Mouse (Mus musculus): Measurements from ENCODE around the gene Hgd.

Gene Hgd

DNA sequence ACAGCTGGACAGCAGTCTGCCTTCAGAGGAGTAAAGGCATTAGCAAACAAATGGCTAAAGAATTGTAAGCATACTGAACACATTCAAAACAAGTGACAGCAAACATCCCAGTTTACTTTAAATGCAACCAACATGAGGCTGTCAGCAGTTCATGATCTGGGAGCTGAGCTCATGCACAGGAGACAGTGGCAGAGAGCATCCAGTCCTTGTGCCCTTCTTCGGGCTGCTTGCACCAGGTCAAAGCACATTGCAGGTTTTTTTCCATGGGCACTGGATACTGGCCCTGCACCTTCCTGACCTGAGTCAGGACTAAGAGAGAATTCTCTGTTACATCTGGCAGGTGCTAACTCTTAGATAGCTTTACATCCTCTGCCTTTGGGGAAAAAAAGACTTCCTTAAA is 362 bp upstream of the Hgd start:
- DNase-seq (ENCODE audit: low read depth in 2 of 2, low spot score in 2 of 2), result no peak

DNA sequence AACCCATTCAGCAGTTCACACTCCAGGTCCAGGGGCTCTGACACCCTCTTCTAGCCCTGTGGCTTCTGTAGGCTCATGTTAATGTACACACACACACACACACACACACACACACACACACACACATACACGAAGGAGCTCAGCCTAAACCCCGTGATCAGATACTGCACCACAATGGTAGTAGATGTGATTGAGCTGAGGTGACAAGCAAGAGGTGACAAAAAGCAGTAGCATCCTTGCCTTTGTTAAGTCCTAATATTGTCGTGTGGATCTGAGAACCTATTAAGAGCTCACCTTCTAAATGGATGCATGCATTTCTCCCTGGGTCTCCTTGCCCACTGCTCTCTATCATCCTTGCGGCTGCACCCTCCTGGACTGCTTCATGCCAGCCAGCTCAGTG is 698 bp downstream of the Hgd start:
- DNase-seq (ENCODE audit: low read depth in 2 of 2, low spot score in 2 of 2), result no peak

DNA sequence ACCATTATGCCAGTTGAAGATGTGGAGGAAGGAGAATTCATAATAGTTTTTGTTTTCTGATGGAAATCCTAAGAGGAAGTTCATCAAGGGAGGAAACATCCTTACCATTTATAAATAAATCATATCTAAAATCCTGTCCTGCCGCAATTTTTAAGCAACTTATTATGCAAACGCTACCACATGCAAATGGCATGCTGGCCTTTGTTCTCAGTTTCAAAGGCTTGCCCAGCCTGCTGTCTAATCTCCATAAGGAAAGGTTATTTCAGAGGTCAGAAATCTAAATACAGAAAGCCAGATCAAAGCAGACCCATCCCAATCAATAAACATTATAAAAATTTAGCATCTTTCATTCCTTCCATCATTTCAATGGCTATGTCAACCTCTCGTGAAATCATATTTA is 1.9 kb downstream of the Hgd start:
- DNase-seq (ENCODE audit: low read depth in 2 of 2, low spot score in 2 of 2), result no peak

DNA sequence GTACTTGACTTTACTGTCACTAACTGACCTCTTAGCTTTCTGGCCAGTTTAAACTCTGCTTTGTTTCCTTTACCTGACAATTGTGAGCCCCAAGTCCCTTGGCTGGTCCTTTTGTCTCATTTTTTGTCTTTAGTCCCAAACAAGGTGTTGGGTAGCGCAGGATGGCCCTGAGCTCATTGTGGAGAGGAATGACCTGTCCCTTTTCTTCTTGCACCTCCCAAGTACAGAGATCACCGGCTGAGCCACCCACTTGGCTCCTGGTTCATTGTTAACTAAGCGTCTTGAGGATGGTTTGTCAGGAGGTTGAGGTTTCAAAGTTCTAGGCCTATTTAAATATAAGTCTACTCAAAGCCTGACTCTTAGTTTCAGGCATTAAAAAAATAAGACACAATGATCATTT is 3.4 kb downstream of the Hgd start:
- DNase-seq (ENCODE audit: low read depth in 2 of 2, low spot score in 2 of 2), result no peak

DNA sequence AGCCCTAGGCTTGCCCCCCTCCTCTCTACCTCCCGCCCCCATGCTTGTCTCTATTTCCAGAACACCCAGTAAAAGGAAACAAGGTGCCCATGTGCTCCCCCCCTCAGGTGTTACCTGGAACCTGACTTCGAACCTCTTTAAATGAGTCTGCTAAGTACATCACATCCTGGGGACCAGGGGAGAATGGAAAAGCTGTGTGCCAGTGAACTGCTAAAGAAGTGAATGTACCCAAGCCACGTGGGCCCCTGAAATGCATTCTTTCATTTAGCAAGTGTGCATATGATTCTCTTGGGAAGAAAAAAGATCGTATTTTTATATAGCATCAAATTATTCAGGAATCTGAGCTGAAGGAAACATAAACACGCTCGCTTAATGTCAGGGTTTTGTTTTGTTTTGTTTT is 3.8 kb downstream of the Hgd start:
- no peak for DNase-seq (ENCODE audit: low read depth in 2 of 2, low spot score in 2 of 2)

DNA sequence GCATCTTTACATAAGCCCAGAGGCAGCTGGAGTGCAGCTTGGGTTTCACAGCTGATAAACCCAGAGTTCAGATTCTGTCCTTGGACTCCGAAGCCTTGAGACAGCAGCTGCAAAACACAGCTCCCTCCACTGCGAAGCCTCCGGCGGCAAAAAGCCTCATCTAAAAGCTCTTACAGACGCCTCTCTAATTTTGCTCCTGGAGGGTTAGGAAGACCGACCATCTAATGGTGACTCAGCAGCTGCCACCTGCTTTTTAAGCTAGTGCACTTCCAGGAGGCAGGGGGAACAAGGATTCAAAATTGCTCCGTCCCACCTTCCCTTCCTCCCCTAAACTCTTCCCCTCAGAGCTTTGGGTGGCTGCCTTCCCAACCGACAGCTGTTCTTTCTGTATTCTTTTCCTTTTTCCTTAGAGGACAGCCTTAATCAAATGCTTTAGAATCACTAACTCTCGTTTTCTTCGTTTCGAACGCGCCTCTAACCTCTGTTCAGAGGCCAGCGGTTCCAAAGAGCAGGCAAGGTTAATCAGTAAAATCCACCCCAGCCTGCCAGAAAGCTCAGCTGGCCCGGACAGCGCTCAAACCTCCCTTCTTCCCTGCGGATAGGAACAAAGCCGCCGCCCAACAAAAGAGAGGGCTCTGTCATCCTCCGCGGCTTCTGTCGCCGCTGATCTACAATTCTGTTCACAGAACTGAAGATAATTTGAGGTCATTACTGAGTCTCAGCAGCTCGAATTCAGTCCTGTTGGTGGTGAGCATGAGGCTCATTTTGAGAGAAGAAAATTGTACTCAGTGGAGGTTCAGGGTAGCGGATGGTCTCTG is 4.5 kb downstream of the Hgd start:
- DNase-seq (ENCODE audit: low read depth in 2 of 2, low spot score in 2 of 2), result no peak

DNA sequence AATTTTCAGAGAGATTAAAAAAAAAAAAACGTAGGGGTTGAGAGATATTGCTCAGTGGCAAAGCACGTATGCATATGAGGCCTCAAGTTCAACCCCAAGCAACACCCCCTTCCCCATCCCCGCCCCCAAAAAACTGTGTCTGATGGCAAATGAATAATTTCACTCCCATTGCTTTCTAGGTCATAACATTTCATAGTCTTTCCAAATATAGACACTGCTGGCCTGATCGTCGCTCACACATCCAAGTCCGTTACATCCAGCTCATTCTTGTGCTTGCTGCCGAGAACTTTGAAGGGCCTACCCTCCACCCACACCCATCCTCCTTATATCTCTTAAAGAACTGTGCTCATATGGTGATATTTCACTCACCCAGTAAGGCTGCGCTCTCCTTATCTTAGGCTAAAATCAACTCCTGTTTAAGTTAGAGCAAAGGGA is 5.2 kb downstream of the Hgd start:
- DNase-seq (ENCODE audit: low read depth in 2 of 2, low spot score in 2 of 2), result no peak

DNA sequence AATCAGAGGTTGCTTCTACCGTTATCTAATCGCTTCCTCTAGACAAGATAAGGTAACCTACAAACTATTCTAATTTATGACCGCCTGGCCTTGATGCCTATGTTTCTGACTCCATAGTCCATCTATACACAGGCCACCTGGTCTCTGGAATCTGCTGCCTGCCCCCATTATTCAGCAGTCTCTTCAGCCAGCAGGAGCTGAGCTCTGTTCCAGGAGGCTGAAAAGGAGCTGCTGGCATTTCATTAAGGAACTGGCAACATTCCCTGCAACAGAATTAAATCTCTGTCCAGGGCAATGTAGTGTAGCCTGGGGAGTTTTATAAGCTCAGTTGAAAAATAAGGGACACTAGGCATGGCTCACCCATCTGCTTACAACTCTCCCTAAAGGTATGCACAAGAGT is 11.0 kb downstream of the Hgd start:
- DNase-seq (ENCODE audit: low read depth in 2 of 2, low spot score in 2 of 2), result no peak

DNA sequence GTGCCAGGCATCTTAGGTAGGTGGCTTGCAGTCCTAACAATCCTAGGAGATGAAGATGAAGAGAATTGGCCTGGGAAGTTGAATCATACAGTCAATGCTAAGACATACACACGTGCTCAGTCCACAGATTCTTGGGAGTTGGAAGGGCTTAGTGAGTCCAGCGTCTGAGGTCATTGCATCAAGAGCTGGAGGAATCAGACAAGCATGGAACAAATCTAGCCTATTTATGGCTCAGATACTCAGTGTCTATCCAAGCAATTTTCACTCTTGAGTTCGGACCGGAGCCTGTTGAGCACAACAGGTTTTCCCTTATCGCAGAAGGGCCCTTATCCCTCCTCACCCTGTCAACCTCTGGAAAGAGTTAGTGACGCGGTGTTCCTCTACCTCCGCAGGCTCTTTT is 11.6 kb downstream of the Hgd start:
- no peak for DNase-seq (ENCODE audit: low read depth in 2 of 2, low spot score in 2 of 2)

DNA sequence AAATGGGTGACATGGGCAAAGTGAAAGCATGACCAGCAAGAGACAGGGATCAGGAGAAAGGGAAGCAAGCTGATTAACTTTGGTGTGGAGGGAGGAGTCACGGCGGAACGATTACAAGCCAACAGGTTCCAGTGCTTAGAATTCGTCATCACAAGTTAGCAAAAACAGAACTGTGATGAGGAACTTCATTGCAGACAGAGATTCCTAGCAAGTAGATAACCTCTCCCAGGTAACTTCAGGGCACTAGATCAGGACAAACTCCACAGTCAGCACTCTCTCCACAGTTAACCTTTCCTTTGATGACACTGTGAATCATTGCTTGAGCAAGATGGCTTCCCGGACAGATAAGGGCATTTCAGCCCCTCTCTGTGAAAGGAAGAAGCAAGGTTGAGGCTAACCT is 17.5 kb downstream of the Hgd start:
- DNase-seq (ENCODE audit: low read depth in 2 of 2, low spot score in 2 of 2), result no peak

DNA sequence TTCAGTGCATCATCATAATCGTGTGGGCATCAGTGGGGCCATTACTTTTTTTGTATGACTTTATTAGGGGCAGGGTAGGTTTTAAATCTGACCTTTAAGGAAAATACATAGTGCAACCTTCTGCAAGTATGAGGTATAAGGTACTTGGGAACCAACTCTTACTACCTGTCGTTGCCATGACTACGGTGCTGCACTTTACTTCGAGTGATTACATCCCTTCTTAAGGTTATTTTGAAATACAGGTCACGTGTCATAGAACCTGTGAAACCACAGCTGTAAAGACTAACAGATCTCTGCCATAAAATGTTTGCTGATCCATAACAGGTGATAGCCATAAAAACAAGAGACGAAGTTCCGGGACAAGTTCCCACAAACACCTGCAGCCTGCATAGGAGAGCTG is 18.5 kb downstream of the Hgd start:
- DNase-seq (ENCODE audit: low read depth in 2 of 2, low spot score in 2 of 2), result no peak

DNA sequence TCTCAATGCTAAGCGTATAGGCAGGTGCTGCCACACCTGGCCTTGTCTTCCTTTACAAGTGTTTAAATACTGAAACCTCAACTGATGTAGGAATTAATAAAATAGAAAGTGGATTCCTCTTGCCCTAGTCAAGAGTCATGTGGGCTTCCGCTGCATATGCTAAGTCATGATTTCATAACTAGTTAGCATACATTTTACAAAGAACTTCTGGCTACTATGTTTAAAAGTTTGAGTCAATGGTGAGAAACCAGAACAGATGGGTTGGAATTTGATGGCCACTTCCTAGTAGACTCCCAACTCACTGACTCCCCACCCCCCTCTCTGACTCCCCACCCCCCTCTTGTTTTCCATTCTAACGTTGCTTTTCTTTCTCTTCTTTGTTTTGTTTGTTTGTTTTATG is 19.4 kb downstream of the Hgd start:
- DNase-seq (ENCODE audit: low read depth in 2 of 2, low spot score in 2 of 2), result no peak

DNA sequence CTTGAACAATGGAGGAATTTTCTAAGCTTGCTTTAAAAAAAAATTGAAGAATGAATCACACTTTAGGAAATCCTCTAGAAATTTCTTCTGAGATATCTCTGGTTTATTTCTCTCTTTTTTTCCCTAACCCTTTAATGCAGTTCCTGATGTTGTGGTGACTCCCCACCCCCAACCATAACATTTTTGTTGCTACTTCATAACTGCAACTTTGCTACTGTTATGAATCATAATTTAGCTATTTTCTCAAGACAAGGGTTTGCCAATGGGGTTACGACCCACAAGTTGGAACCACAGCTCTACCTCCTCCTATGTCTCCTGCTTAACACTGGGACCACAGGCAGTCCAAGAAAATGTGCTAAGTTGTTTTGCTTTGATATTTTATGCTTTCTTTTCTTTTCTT is 23.5 kb downstream of the Hgd start:
- DNase-seq (ENCODE audit: low read depth in 2 of 2, low spot score in 2 of 2), result no peak

DNA sequence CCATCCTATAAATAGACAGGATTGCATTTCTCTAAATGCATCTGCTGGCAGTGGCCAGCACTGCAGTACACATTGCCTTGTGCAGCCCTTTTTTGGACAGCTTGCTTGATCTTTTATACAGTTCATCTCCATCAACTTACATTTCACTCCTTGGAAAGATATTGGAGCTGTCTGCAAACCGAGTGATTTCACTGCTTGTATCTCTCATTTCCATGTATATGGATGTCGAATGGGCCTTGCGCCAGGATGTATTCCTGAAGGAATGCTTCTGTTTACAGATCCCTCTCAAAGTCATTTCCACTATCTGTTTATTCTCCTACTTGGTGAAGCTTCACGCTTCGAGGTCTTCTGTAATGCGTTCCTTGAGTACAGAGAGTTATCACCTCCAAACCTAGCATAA is 24.3 kb downstream of the Hgd start:
- DNase-seq (ENCODE audit: low read depth in 2 of 2, low spot score in 2 of 2), result no peak

DNA sequence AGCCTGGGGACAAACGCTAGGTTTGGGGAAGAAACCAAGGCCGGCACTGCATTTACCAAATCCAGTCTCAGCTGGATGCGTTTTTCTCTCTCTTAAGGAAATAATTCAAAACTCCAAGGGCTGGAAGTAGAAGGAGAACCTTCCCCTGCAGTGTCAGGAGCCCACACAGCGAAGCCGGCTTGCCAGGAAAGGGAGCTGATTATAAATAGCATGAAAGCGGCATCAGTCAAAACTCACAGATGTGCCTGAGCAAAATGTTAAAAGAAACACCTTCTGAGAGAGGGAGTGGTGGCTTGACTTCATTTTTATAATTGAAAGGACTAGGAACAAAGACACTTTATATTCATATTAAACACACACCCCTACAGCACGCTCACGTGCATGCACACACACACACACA is 30.4 kb downstream of the Hgd start:
- DNase-seq (ENCODE audit: low read depth in 2 of 2, low spot score in 2 of 2), result no peak

DNA sequence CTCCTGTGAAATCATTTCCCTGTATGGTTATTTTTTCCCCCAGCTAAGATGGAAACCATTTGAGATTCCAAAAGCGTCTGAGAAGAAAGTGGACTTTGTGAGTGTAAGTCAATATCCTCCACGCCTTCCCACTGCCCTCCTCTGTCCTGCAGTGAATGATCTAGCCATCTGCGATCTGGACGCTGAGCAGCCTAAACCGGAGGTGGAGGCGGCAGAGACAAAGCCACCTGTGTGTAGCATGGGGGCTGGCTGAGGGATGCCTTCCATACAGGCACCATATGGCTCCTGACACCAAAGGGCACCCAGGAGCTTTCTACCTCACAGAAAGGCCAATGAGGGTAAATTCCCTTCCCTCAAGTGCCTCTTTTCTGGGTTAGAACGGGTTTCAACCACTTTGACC is 31.1 kb downstream of the Hgd start:
- DNase-seq (ENCODE audit: low read depth in 2 of 2, low spot score in 2 of 2), result no peak

DNA sequence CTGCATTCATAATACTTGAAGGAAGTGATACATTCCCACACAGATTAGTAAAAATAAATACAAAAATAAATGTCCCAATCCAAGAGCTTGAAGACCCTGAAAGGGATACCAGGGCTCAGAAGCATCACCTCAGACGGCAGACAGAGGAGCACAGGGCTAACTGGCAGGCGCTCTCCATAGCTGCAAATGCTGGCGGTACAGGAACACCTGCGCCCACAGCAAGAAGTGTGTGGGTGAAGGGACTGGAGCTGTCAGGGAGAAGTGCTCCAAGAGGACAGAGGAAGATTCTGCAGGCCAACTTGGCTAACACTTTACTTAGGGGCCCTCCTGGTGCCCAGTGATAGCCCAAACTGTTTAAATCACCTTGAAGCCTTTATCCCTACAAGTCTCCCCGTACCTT is 32.1 kb downstream of the Hgd start:
- DNase-seq (ENCODE audit: low read depth in 2 of 2, low spot score in 2 of 2), result no peak

DNA sequence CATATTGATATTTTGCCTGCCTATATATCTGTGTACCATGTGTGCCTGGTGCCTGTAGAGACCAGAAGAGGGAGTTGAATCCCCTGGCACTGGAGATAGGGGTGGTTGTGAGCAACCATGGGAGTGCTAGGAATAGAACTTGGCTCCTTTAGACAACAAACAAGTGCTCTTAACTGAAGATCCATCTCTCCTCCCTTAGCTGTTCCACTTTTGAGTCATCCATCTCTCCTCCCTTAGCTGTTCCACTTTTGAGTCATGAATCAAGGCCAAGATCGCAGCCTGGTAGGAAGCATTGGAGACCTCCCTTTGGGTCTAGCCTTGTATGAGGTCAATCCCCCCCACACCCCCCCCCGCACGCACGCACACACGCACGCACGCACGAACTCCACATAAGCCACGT is 34.6 kb downstream of the Hgd start:
- DNase-seq (ENCODE audit: low read depth in 2 of 2, low spot score in 2 of 2), result no peak

DNA sequence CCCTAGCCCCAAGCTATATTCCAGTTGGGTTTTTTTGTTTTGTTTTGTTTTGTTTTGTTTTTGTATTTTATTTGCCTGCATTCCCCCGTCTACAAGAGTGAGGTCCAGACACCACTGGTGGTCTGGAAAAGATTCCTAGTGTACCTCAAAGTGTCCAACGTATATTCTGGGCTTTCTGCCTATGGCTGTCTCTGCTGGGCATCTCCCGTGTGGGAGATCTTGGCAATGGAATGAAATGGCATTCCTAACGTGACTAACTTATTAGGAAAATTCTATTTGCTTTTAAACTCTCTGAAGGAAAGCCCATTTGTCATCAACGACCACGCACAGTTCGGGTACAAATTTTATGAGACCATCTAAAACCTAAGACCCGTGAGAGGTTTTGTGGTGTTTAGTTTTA is 35.5 kb downstream of the Hgd start:
- no peak for DNase-seq (ENCODE audit: low read depth in 2 of 2, low spot score in 2 of 2)

DNA sequence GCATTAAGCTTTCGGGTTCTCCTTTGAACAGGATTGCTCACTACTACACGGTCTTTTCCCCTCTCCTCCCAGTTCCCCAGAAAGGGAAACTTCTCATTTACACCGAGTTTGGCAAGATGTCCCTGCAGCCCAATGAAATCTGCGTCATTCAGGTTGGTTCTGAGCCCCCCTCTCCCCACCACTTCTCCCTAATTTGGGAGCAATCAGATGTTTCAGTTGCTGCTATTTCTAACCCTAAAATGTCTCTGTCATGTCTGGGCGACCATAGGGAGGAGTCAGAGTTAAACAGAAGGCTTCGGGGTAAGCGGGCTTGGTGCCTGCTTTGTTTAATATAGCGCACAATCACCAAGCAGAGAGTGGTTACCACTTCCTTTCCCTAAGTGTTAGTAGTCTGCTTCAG is 36.2 kb downstream of the Hgd start:
- no peak for DNase-seq (ENCODE audit: low read depth in 2 of 2, low spot score in 2 of 2)

DNA sequence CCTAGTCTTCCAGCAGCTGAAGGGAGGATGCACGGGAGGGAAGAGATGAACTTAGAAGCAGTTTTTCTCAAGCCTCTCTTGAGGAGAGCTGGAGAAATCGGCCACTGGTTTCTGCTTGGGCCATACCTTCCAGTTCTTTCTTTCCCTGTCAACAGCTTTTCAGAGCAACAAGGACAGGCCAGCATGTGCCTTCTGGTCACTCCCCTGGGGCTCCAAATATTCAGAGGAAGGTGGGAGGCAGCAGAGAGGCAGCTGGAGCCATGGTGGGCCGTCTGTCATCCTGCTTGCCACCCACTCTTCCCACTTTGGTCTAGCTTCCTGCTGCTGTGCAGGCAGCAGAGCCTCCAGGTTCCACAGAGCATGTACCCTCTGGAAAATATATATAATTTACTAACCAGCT is 37.7 kb downstream of the Hgd start:
- no peak for DNase-seq (ENCODE audit: low read depth in 2 of 2, low spot score in 2 of 2)

DNA sequence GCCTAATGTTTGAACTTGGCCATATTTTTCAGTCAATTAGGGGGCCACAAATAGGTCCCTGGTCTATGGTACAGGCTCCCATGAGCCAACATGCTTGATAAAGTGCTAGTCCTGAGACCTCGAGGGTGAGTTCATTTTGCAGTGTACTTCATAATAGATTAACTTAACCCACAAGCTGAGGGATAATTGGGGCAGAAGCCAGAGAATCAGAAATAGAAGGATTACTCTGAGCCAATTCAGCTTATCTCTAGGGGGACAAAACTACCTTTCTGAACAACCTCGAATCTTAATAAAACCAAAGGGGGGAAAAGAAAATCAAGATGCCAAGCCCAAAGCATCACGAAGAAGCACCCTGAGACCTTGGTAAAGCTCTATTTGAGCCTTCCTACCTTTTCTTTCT is 42.5 kb downstream of the Hgd start:
- DNase-seq (ENCODE audit: low read depth in 2 of 2, low spot score in 2 of 2), result no peak

DNA sequence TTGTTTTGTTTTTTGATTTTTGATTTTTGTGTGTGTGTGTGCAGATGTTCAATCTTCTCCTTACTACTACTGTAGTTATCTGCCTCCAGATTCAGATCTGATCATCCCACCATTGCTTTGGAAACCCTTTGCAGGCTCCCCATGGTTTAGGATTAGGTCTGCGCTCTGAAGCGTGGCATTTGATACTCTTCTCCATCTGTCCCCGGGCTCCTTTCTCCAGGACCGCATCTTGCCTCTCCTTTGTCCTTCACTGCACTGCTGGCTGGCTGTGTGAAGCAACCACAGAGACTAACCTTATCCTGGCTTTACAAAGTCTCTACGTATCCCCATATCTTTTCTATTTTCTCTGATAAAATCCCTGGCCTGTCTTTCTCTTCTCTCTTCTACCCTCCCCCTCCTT is 43.0 kb downstream of the Hgd start:
- DNase-seq (ENCODE audit: low read depth in 2 of 2, low spot score in 2 of 2), result no peak

All from CD8-positive naive resting alpha-beta T cell, adult 2 months (primary cell).